Mouse (Mus musculus): ENCODE measurements at regions not wholly inside any gene's neighbourhood (a gene's known extent, or its start where the extent isn't known, plus 50 kb on each side); places are given as distances from the start of the nearest gene placed in this dataset.

- DNase-seq (ENCODE audit: low read depth, low spot score): no peak
These were observed 82.5 kb upstream of the 4933402D24Rik start for GRCm38 (mm10) chr1:63851476-63852094.

GRCm38 (mm10) chr1:63850262-63850661, 81.2 kb upstream of the 4933402D24Rik start:
- DNase-seq (ENCODE audit: low read depth, low spot score): no peak

GRCm38 (mm10) chr1:63828174-63828844, 59.2 kb upstream of the 4933402D24Rik start:
- DNase-seq (ENCODE audit: low read depth, low spot score): peak; percentile 54

GRCm38 (mm10) chr1:63820614-63821270, 51.7 kb upstream of the 4933402D24Rik start:
- DNase-seq (ENCODE audit: low read depth, low spot score): no peak

GRCm38 (mm10) chr1:63819536-63820254, 50.6 kb upstream of the 4933402D24Rik start:
- DNase-seq (ENCODE audit: low read depth, low spot score): no peak
